Mouse (Mus musculus): ENCODE measurements around the gene Snrpa.
"Not testable (repeated sequence)": the region's sequence is repeated elsewhere in the genome, so short reads cannot be mapped to it uniquely, and the experiment has no call there.

- TF ChIP-seq GATA1 (IDR thresholded peaks at IDR 0.05; ENCODE audit: borderline replicate concordance, low read length); FLI1 (IDR thresholded peaks at IDR 0.05; ENCODE audit: low read length): not testable (repeated sequence)
Observed at GRCm38 (mm10) chr7:27244088-27244487, 48.0 kb upstream of the Snrpa start.
